8 mouse cellular contexts compared by ENCODE assay signal in genomic region chr3:40846473-40846956, GRCm38 (mm10). TPM values are rescaled to one million over a fixed set of nuclear protein-coding genes. Genes with fewer than 3 reads are reported as not detected.
DNase-seq lines count a peak whose midpoint lies in the region; ATAC-seq and TF ChIP-seq lines count a peak whose summit lies in the region.
"Not testable (repeated sequence)": the region's sequence is repeated elsewhere in the genome, so short reads cannot be mapped to it uniquely, and the experiment has no call there.

Mfsd8 (minus strand) TSS chr3:40846886.

- H3K4me1 ChIP-seq in heart, embryonic 12.5 days (replicated peaks); kidney, postnatal 0 days (replicated peaks; ENCODE audit: insufficient read depth, low read length); liver, embryonic 11.5 days (replicated peaks; ENCODE audit: control insufficient read depth, insufficient read depth, low read length); stomach, embryonic 14.5 days (ENCODE audit: control insufficient read depth, insufficient read depth, low read length): not testable (repeated sequence)

- DNase-seq in CD4-positive helper T cell, adult 2 months (ENCODE audit: low read depth, low spot score): peak; percentile 99
- DNase-seq in brain, embryonic 18.5 days (ENCODE audit: low read depth, low spot score): peak; percentile 95
- DNase-seq in kidney, postnatal 0 days (ENCODE audit: low spot score): peak; percentile 98
- DNase-seq in liver, embryonic 11.5 days (ENCODE audit: low spot score): peak; percentile 93
- peak; percentile 99 for DNase-seq in naive thymus-derived CD4-positive, alpha-beta T cell, adult 2 months (ENCODE audit: low read depth)

- H3K27ac ChIP-seq in heart, embryonic 12.5 days (ENCODE audit: poor library complexity, severe bottlenecking): peak within 1 kb of the TSS; percentile 64
- peak within 1 kb of the TSS; percentile 86 for H3K27ac ChIP-seq in kidney, postnatal 0 days
- H3K27ac ChIP-seq in liver, embryonic 11.5 days (ENCODE audit: low read depth, low read length): peak within 1 kb of the TSS; percentile 52
- H3K27ac ChIP-seq in stomach, embryonic 14.5 days (ENCODE audit: low read length): peak within 1 kb of the TSS; percentile 67

- peak within 1 kb of the TSS; percentile 74 for H3K9ac ChIP-seq in heart, embryonic 12.5 days
- peak within 1 kb of the TSS; percentile 52; the same call in 1 of the 2 replicates for H3K9ac ChIP-seq in kidney, postnatal 0 days (ENCODE audit: low read depth, low read length)
- peak within 1 kb of the TSS; percentile 75 for H3K9ac ChIP-seq in liver, embryonic 11.5 days (ENCODE audit: low read depth, low read length)
- H3K9ac ChIP-seq in stomach, embryonic 14.5 days (replicated peaks; ENCODE audit: low read depth, low read length): peak within 1 kb of the TSS; percentile 36; the same call in 1 of the 2 replicates

- not testable (repeated sequence) for H3K36me3 ChIP-seq in heart, embryonic 12.5 days; kidney, postnatal 0 days (ENCODE audit: insufficient read depth, low read length); liver, embryonic 11.5 days (ENCODE audit: control insufficient read depth, insufficient read depth, low read length); stomach, embryonic 14.5 days (ENCODE audit: control insufficient read depth, insufficient read depth, low read length)

- peak within 1 kb of the TSS; percentile 86 for H3K4me2 ChIP-seq in heart, embryonic 12.5 days
- peak within 1 kb of the TSS; percentile 68 for H3K4me2 ChIP-seq in kidney, postnatal 0 days (ENCODE audit: low read length)
- peak within 1 kb of the TSS; percentile 68 for H3K4me2 ChIP-seq in liver, embryonic 11.5 days
- peak within 1 kb of the TSS; percentile 53 for H3K4me2 ChIP-seq in stomach, embryonic 14.5 days (replicated peaks; ENCODE audit: low read depth, low read length)

- H3K4me3 ChIP-seq in heart, embryonic 12.5 days: peak within 1 kb of the TSS; percentile 64
- peak within 1 kb of the TSS; percentile 42 for H3K4me3 ChIP-seq in kidney, postnatal 0 days (replicated peaks; ENCODE audit: low read depth, low read length)
- peak within 1 kb of the TSS; percentile 56 for H3K4me3 ChIP-seq in liver, embryonic 11.5 days (ENCODE audit: low read depth, low read length)
- peak within 1 kb of the TSS; percentile 38 for H3K4me3 ChIP-seq in stomach, embryonic 14.5 days (ENCODE audit: low read depth, low read length)

- WGBS in heart, embryonic 12.5 days: under 1% methylated on average over 39 of the region's 39 CpGs
- under 1% methylated on average over 34 of the region's 39 CpGs for WGBS in kidney, postnatal 0 days
- under 1% methylated on average over 38 of the region's 39 CpGs for WGBS in liver, embryonic 11.5 days
- WGBS in stomach, embryonic 14.5 days: under 1% methylated on average over 39 of the region's 39 CpGs

- peak; percentile 75 for TF ChIP-seq CTCF in kidney, postnatal 0 days (IDR thresholded peaks at IDR 0.05; ENCODE audit: low read depth)

- peak; percentile 95 for ATAC-seq in erythroid progenitor cell, adult 5-6 weeks (replicated peaks; ENCODE audit: low FRiP score, poor library complexity, severe bottlenecking)
- ATAC-seq in heart, embryonic 12.5 days (ENCODE audit: insufficient number of reproducible peaks, low FRiP score): peak; percentile 99
- peak; percentile 99 for ATAC-seq in kidney, postnatal 0 days (replicated peaks; ENCODE audit: low FRiP score, low read depth)
- peak; percentile 98 for ATAC-seq in liver, embryonic 11.5 days (replicated peaks; ENCODE audit: low FRiP score)
- peak; percentile 99 for ATAC-seq in stomach, embryonic 14.5 days (ENCODE audit: insufficient number of reproducible peaks, insufficient read depth, low FRiP score, low read depth)

- H3K27me3 ChIP-seq in heart, embryonic 12.5 days (replicated peaks); kidney, postnatal 0 days (ENCODE audit: insufficient read depth, low read length); liver, embryonic 11.5 days (replicated peaks; ENCODE audit: control insufficient read depth, insufficient read depth, low read length); stomach, embryonic 14.5 days (ENCODE audit: control insufficient read depth, insufficient read depth, low read length): not testable (repeated sequence)

- H3K9me3 ChIP-seq in heart, embryonic 12.5 days (replicated peaks); kidney, postnatal 0 days (replicated peaks; ENCODE audit: low read length); liver, embryonic 11.5 days (ENCODE audit: control insufficient read depth, low read length); stomach, embryonic 14.5 days (ENCODE audit: control insufficient read depth, low read depth, low read length): not testable (repeated sequence)

RNA-seq across cellular contexts. Expression of gene Mfsd8, which starts in this region (rescaled TPM):
- total RNA-seq in erythroid progenitor cell, adult 5-6 weeks (2015; ENCODE audit: low replicate concordance): 9.0 and 15.5 TPM in 2 replicates
- 6.9 and 9.7 TPM in 2 replicates for total RNA-seq in erythroid progenitor cell, adult 5-6 weeks (2017; ENCODE audit: low replicate concordance)
- polyA plus RNA-seq in heart, embryonic 12.5 days (2016; fragmentation: Nextera tagmentation; extraction: Ambion mirVana): 5.3 and 6.4 TPM in 2 replicates
- 7.2 and 7.6 TPM in 2 replicates for polyA plus RNA-seq in kidney, postnatal 0 days (2015; fragmentation: Nextera tagmentation; extraction: Ambion mirVana)
- polyA plus RNA-seq in liver, embryonic 11.5 days (2014; fragmentation: Nextera tagmentation; extraction: Ambion mirVana): 6.1 and 8.3 TPM in 2 replicates
- 7.2 and 7.8 TPM in 2 replicates for polyA plus RNA-seq in stomach, embryonic 14.5 days (2014; fragmentation: Nextera tagmentation; extraction: Ambion mirVana)

Comparison
In these comparisons a context has a peak if more than half of its experiments do, and no peak if none do; other contexts are left out.
1. Peak in every context shown above with its lines: DNase-seq, ATAC-seq, H3K4me3 ChIP-seq and H3K27ac ChIP-seq.